Mouse (Mus musculus): ENCODE measurements at regions not wholly inside any gene's neighbourhood (a gene's known extent, or its start where the extent isn't known, plus 50 kb on each side); places are given as distances from the start of the nearest gene placed in this dataset.
A peak's percentile ranks its signal among the peaks of the same experiment; 100 is the strongest.

DNA sequence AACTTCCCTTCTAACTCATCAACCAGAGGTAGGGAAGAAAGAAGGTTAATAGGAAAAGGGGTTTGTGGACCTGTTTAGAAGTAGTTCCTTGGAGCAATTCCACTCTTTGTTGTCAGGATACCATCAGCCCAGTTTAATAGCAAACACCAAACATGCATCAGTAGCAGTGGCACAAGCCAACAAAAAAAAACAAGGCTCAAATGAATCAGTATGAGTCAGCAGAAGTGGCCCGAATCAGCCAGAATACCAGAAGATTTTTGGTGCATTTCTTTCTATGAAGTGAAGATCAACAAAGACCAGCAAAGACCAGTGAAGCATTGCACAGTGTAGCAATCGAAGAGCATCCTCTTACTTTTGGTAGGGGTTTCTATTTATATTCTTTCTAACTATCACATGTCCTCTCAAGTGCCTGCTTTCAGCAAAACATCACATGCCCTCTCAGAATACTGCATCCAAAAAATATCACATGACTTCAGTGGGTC lies 52.9 kb upstream of the Gm10944 start:
- DNase-seq = no peak

DNA sequence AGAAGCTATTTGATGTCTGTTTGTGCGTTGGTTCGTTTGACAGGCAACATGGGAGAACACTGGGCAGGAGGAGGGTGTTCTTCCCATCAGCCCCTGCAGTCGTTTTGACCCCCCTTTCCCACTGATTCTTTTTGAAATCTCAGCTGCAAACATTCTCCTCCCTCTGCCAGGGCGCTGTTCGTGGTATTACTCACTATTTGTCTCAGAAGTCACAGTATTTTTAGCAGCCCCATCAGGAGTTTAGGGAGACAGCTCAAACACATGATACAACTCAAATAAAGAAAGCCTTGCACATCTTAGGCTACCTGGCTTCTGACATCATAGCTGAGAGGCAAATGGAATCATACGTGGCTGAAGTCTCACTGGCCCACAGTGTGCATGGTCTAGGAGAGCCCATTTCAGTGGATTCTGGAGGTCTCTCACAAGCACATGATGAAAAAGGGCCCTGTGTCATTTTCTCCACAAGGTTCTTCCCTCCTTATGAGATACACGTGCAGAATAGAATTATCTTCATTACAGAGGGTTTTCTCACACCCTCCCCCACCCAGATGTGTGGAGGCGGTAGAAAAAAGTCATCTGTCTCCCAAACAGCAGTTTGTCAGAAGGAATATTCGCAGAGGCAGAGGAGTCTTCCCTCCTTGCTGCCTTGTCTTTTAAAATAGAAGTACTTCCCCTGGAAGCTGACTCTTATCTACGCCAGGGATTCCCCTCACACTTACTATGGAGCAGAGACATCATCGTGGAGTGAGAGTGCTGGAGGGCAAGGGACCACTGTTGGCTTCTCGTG lies 57.1 kb upstream of the Rab32 start:
- no peak for DNase-seq

DNA sequence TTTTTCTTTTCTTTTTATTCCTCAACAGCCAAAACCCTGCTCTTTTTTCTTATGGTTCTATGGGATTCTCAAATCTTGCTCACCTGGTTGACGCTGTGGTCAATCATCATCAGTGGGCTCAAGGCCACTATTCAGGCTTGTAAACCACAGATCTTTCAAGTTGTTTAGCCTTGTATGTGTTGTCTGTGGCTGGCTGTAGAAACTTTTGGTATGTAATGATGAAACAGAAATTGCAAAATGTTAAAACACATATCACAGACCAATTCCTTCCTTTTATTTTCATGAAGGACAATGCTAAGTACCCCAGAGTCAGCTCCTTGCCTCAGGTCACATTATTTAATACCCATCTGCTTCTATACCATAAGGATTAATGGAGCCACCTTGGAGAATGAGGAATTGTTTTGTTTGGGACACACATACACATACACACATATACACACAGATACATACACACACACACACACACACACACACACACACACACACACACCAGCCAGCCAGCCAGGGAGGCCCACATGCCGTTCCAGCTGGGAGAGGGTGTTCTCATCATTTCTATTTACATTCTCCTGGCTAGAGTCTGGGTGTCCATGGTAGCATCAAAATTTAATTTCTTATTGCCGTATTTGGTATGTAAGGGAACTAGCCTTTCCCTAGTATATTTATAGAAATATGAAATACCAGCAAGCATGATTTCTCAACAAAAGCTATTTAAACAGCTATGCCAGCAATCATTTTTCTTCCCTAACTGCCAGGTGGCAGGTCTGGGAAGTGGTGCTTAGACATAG lies 52.7 kb upstream of the Rab32 start:
- peak in 1 of 2 experiments; percentile 24 for DNase-seq

DNA sequence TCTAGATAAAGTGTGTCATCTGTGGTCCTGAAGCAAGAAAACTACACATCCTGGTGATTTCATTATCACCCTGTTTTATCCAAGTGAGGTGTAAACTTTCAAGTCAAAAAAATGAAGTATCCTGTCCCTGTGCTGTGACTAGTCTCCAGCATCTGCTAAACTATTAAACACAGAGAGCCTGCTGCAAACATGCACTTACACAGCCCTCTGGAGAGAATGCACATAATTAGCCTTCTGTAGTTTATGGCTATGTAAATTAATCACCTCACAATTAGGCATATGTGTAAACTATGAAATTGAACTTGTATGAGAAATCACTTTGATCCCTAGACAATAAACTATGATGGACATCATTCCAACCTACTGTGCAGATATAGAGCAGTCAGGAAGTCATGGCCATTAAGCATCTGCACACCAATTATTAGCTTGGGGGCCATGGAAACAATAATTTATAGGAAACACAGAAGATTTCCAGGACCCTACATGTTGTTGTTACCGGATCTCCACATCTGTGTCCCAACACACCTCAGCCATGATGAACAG lies 50.6 kb upstream of the Rab32 start:
- DNase-seq = no peak
